Mouse (Mus musculus) forebrain, embryonic 16.5 days (tissue): ENCODE data around the gene Elof1. TPM values are rescaled to one million over a fixed set of nuclear protein-coding genes. Genes with fewer than 3 reads are reported as not detected.

ENCODE experiments used
- ATAC-seq: fragments of 200-750 bp; cut with Nextera tagmentation; 2 replicates; pipeline ENCODE4 v1.8.0; 2017; ENCODE audit warnings: mild to moderate bottlenecking, moderate library complexity
- H3K27ac ChIP-seq: fragments of 300-500 bp; sonication (generic); 2 replicates; pipeline ENCODE4 v1.5.1; 2014; ENCODE audit warnings: low read length, control low read depth
- H3K27me3 ChIP-seq: fragments of 300-500 bp; sonication (generic); replicated peaks from 2 replicates; pipeline ENCODE4 v1.6.1; 2014; ENCODE audit warnings: low read length; ENCODE audit not compliant: control insufficient read depth, insufficient read depth
- H3K36me3 ChIP-seq: fragments of 300-500 bp; sonication (generic); 2 replicates; pipeline ENCODE4 v1.6.1; 2014; ENCODE audit not compliant: control insufficient read depth, insufficient read depth
- H3K4me1 ChIP-seq: fragments of 300-500 bp; sonication (generic); replicated peaks from 2 replicates; pipeline ENCODE4 v1.6.1; 2014; ENCODE audit warnings: low read length; ENCODE audit not compliant: control insufficient read depth, insufficient read depth
- H3K4me2 ChIP-seq: fragments of 300-500 bp; sonication (generic); 2 replicates; pipeline ENCODE4 v1.6.1; 2014; ENCODE audit warnings: mild to moderate bottlenecking, low read length, control low read depth
- H3K4me3 ChIP-seq: fragments of 300-500 bp; sonication (generic); replicated peaks from 2 replicates; pipeline ENCODE4 v1.5.1; 2014; ENCODE audit warnings: mild to moderate bottlenecking, low read length, control low read depth
- H3K9ac ChIP-seq: fragments of 300-500 bp; sonication (generic); replicated peaks from 2 replicates; pipeline ENCODE4 v1.6.1; 2014; ENCODE audit warnings: low read depth, low read length, control low read depth
- H3K9me3 ChIP-seq: fragments of 300-500 bp; sonication (generic); 2 replicates; pipeline ENCODE4 v1.6.1; 2016; ENCODE audit warnings: low read length; ENCODE audit not compliant: control insufficient read depth
- WGBS: fragments of 180-500 bp; shearing (Covaris S2); extraction: QIAGEN DNeasy Blood & Tissue Kit; methylation state at CpG from one replicate; pipeline ENCODE4 v1.1.7; 2014; 5-methylcytosine and 5-hydroxymethylcytosine counted together
- polyA plus RNA-seq: library from polyadenylated mRNA; unstranded; fragments of >200 nt; fragmentation: Nextera tagmentation; extraction: Ambion mirVana; gene quantifications from 2 replicates; pipeline ENCODE4 v1.2.1, GENCODE M21; 2015

The Elof1 gene
- polyA plus RNA-seq, 1 experiment from 2014 or later: 168 TPM

DNA sequence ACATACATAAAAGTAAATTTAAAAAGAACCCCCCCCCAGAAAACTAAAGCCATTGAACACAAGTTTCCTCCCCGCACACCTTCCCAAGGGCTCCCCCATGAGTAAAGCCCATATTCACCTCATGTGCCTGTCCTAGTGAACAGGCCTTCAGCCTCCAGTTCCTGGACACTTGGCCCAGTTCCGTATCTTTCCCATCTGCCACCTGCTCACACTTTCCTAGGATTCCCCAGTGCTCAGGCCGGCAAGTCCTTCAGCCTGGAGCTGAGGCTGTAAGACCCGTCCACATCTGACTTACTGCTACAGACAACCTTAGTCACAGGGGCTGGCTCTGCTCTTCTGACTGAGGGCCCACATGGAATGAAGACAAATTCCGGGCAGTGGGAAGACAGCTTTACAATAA is 22.8 kb upstream of the Elof1 start:
- no peaks in the 10 kb centered on the region for H3K9me3 ChIP-seq
- no peak overlapping the region for H3K9ac ChIP-seq
- 88% methylated on average over 5 of the region's 5 CpGs for WGBS
- ATAC-seq: no peak
- H3K4me2 ChIP-seq: no peak overlapping the region
- H3K36me3 ChIP-seq: no peaks in the 10 kb centered on the region
- H3K27ac ChIP-seq: no peak overlapping the region
- no peaks in the 10 kb centered on the region for H3K27me3 ChIP-seq
- H3K4me3 ChIP-seq: no peak overlapping the region
- no peaks in the 10 kb centered on the region for H3K4me1 ChIP-seq

DNA sequence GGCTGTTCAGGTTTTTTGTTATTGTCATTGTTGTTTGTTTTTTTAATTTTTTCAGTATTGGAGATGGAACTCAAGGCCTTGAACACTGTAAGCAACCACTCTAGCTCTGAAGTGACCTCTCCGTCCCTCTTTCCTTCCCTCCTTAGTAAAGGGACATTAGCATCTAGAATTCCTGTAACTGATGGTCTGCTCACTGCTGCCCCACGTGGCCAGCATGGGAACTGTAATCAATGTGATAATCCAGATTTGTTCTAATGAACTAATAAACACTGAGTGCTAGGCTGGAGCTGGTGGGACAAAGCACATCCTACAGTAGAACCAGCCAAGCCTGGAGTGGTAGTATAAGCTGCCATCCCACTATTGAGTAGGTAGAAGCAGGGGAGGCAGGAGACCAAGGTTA is 21.5 kb upstream of the Elof1 start:
- H3K36me3 ChIP-seq: no peaks in the 10 kb centered on the region
- H3K9me3 ChIP-seq: no peaks in the 10 kb centered on the region
- no peak for ATAC-seq
- H3K9ac ChIP-seq: no peak overlapping the region
- H3K4me2 ChIP-seq: no peak overlapping the region
- H3K27me3 ChIP-seq: no peaks in the 10 kb centered on the region
- no peak overlapping the region for H3K27ac ChIP-seq
- no peak overlapping the region for H3K4me3 ChIP-seq
- H3K4me1 ChIP-seq: no peaks in the 10 kb centered on the region
- whole genome bisulfite sequencing: 14% methylated on average over 2 of the region's 2 CpGs

DNA sequence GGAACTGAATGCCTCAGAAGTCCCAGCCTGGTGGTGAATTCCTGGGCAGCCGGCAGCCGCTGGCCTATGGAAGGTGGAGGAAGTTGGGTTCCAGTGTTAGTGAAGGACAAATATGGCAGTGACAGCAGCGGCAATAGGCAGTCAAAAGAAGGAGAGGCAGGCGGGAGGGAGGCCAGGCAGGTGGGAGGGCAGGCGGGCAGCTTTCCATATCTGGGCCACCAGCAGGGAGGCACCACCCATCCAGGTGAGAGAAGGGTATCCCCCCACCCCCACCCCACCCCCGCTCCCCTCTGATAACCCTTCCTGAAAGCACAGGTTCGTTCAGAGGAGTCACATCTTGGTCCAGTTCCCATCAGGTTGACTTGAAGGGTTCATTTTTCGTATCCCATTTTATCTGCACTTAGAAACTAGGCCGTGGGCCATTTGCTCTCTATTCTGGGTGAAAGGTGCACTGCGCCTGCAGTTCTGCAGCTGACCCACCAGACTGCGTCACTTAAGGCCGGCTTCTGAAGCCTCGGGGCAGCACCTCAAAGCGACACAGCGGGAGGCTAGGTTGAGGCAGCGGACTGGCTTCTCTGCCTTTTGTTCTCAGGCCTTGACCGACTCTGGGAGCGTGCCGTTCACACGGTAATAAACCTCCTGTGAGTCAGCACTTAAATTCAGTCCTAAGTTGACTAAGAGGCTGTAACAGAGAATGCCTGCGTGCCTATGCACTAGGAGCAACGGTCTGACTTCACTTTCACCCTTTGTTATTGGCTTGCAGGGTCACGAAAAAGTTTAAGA is 20.0 kb upstream of the Elof1 start:
- H3K36me3 ChIP-seq: no peaks in the 10 kb centered on the region
- peaks cover 5% of the 10 kb centered on the region for H3K27me3 ChIP-seq
- 0 out of 2 replicates have a peak overlapping the region, but pooled peaks have one; percentile 13 for H3K9ac ChIP-seq
- WGBS: 10% methylated on average over 22 of the region's 23 CpGs
- no peaks in the 10 kb centered on the region for H3K9me3 ChIP-seq
- no peak overlapping the region for H3K27ac ChIP-seq
- no peaks in the 10 kb centered on the region for H3K4me1 ChIP-seq
- H3K4me3 ChIP-seq: no peak overlapping the region
- H3K4me2 ChIP-seq: no peak overlapping the region
- ATAC-seq: no peak

DNA sequence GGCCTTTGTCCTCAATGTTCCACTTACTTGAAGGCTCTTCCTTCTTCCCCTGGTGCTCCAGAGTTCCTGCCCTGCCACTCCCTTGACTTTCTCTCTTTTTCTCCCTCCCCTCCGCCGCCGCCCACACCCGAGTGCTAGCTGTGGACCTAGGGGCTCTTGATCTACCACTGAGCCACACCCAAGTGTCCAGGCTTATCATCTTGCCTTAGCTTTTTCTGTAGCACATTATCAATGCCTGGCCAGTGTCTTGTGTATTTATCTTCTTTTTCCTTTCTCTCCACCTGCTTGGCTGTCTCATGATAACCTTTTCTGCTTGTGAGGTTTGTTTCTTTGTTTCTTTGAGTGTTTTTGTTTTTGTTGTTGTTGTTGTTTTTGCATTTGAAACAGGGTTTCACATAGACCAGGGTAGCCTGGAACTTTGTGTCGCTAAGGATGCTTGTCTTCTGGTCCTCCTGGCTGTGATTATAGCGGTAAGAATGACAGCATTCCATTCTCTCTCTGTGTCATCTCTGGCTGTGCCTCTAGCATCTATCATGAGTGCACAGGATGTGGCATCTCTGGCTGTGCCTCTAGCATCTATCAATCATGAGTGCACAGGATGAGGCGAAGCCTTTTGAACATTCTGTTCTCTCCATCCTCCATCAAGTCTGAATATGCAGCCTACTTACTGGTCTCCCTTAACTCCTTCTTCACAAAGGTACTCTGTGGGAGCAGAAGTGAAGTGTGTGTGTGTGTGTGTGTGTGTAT is 18.8 kb upstream of the Elof1 start, which contains the start of gene Acp5:
TSS of gene Acp5 (minus strand) at position 68 of the 747 bp plus-strand sequence.
- no peak for ATAC-seq
- Histone ChIP-seq H3K4me2 (no peak within 1 kb of the TSS), H3K36me3 (no peaks in the 10 kb centered on the region), H3K27ac (no peak within 1 kb of the TSS), H3K9me3 (no peaks in the 10 kb centered on the region), H3K4me3 (no peak within 1 kb of the TSS), H3K4me1 (peaks cover 5% of the 10 kb centered on the region; the same call in 1 of the 2 replicates), H3K27me3 (peaks cover 11% of the 10 kb centered on the region), H3K9ac (no peak within 1 kb of the TSS)
- 76% methylated on average over 7 of the region's 7 CpGs for WGBS

- no peak for ATAC-seq
- Histone ChIP-seq H3K4me2 (no peak overlapping the region), H3K27ac (no peak overlapping the region), H3K4me3 (no peak overlapping the region), H3K27me3 (peaks cover 14% of the 10 kb centered on the region), H3K9ac (no peak overlapping the region), H3K36me3 (no peaks in the 10 kb centered on the region), H3K9me3 (no peaks in the 10 kb centered on the region), H3K4me1 (peaks cover 5% of the 10 kb centered on the region; the same call in 1 of the 2 replicates)
- 72% methylated on average over 9 of the region's 9 CpGs for WGBS
Measured at GRCm38 (mm10) chr9:22134988-22135643, 18.1 kb upstream of the Elof1 start.

DNA sequence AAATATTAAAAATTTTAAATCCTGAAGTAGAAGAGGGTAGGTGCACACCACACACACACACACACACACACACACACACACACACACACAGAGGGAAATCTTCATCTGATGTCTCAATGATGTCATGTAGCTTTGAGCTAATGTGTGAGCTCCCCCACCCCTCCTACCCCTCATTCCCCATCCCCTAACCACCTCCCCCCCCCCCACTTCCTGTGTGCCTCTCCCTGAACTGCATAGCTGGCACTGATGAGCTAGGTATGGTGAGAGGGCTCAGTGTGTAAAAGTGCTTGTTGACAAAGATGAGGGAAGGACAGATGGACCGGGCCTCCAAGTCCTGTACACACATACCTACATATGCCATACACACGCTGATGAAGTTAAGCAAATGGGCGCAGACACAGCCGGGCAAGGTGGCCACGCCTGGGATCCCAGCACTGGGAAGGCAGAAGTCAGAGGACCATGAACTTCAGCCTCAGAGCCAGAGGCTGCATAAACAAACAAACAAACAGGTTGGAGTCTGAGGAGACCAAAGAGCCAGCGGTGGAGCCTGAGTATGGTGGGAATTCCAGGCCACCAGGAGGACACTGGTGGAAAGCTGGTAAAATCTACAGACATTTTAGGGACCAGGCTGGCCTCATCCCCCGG is 17.4 kb upstream of the Elof1 start:
- 88% methylated on average over 7 of the region's 7 CpGs for WGBS
- Histone ChIP-seq H3K4me3 (no peak overlapping the region), H3K4me1 (peaks cover 5% of the 10 kb centered on the region; the same call in 1 of the 2 replicates), H3K4me2 (no peak overlapping the region), H3K36me3 (no peaks in the 10 kb centered on the region), H3K27me3 (peaks cover 14% of the 10 kb centered on the region), H3K27ac (no peak overlapping the region), H3K9ac (no peak overlapping the region), H3K9me3 (no peaks in the 10 kb centered on the region)
- ATAC-seq: no peak

GRCm38 (mm10) chr9:22132220-22132619 is 15.2 kb upstream of the Elof1 start:
- peaks cover 14% of the 10 kb centered on the region for H3K27me3 ChIP-seq
- no peak overlapping the region for H3K9ac ChIP-seq
- ATAC-seq: no peak
- H3K4me3 ChIP-seq: no peak overlapping the region
- H3K4me2 ChIP-seq: no peak overlapping the region
- H3K36me3 ChIP-seq: no peaks in the 10 kb centered on the region
- 63% methylated on average over 11 of the region's 11 CpGs for WGBS
- H3K4me1 ChIP-seq: peaks cover 5% of the 10 kb centered on the region; the same call in 1 of the 2 replicates
- no peak overlapping the region for H3K27ac ChIP-seq
- H3K9me3 ChIP-seq: no peaks in the 10 kb centered on the region

DNA sequence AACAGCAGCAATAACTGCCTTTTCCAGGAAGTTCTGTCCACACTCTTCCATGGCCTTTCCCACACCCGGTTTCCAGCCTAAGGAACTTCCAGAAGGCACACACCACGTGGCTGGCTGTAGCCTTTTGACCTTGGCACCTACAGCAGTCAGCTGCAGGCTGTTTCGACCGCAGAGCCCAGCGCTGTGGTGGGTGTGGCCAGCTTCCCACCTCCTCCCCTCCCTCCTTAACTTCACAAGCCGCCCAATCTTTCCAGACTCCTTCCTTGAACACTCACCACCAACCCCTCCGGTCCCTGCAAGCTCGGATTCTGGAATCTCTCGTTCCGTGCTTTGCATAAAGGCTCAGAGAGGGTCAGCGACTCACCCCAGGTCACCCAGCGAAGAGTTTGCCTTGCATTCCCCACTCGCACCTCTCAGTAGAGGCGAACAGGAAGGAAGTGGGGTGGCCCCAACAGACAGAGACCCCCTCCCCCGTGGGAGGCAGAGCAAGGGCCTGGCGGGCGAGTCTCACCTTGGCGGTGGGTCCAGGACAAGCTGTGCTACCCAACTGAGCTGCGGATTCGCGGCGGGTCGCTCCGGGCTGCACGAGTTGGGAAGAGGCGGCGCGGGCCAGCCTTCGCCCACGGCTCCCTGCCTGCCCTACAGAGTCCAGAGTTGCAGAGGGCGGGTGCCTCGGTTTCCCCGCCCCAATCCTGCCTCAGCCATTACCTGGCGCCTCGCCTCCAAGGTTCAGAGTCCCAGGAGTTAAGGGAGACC is 14.4 kb upstream of the Elof1 start:
- Histone ChIP-seq H3K9me3 (no peaks in the 10 kb centered on the region), H3K4me1 (peaks cover 5% of the 10 kb centered on the region; the same call in 1 of the 2 replicates), H3K27ac (no peak overlapping the region), H3K9ac (no peak overlapping the region), H3K36me3 (no peaks in the 10 kb centered on the region), H3K27me3 (peaks cover 14% of the 10 kb centered on the region), H3K4me2 (peak overlapping the region; percentile 28), H3K4me3 (no peak overlapping the region; the same call in 1 of the 2 replicates)
- WGBS: 3% methylated on average over 35 of the region's 35 CpGs
- ATAC-seq: no peak
